Mouse (Mus musculus) CH12.LX (cell line): ENCODE data around the gene Lmo7. TPM values are rescaled to one million over a fixed set of nuclear protein-coding genes. Genes with fewer than 3 reads are reported as not detected.

Experiments
- DNase-seq: peaks from one replicate; pipeline ENCODE4 v3.0.0-alpha.2; 2013; ENCODE audit errors: extremely low read depth
- H3K27ac ChIP-seq: 2 replicates; pipeline ENCODE4 v1.5.1; 2012; ENCODE audit warnings: low read depth, mild to moderate bottlenecking, control low read depth, moderate library complexity; ENCODE audit not compliant: insufficient read depth
- H3K27me3 ChIP-seq: replicated peaks from 2 replicates; pipeline ENCODE3; 2012; ENCODE audit warnings: inconsistent platforms
- H3K36me3 ChIP-seq, 2 experiments: replicated peaks in 1 of 2; 2 replicates each; pipeline versions ENCODE3 to v1.6.1; 2012; ENCODE audit warnings: inconsistent platforms in 1 of 2, low read length in 1 of 2, mild to moderate bottlenecking in 1 of 2, mixed read lengths in 1 of 2, moderate library complexity in 1 of 2; ENCODE audit not compliant: control insufficient read depth in 1 of 2, insufficient read depth in 1 of 2
- H3K4me1 ChIP-seq, 2 experiments: 2 replicates each; pipeline ENCODE4 v1.6.1; 2012; ENCODE audit warnings: inconsistent platforms in 1 of 2, moderate library complexity in 1 of 2; ENCODE audit not compliant: insufficient read depth in 2 of 2, control insufficient read depth in 1 of 2
- H3K4me2 ChIP-seq: 2 replicates; pipeline ENCODE4 v1.6.1; 2012; ENCODE audit warnings: low read depth, mild to moderate bottlenecking, control low read depth; ENCODE audit not compliant: poor library complexity, insufficient read depth, severe bottlenecking
- H3K4me3 ChIP-seq, 3 experiments: fragments of 150-350 bp in 1 of 3; sonication (generic) in 1 of 3; replicated peaks in 1 of 3; 2 replicates each; pipeline versions ENCODE3 to v1.5.1; 2011 to 2012; ENCODE audit warnings: low read depth in 2 of 3, low read length in 2 of 3, mild to moderate bottlenecking in 2 of 3, moderate library complexity in 2 of 3, control low read depth in 1 of 3, improper control_type of control experiment in 1 of 3, inconsistent platforms in 1 of 3, mixed read lengths in 1 of 3; ENCODE audit not compliant: poor library complexity in 1 of 3
- H3K79me2 ChIP-seq: replicated peaks from 2 replicates; pipeline ENCODE4 v1.6.1; 2012; ENCODE audit warnings: mild to moderate bottlenecking, moderate library complexity; ENCODE audit not compliant: control insufficient read depth, poor library complexity, insufficient read depth, severe bottlenecking; ENCODE audit errors: extremely low read depth
- H3K9ac ChIP-seq: 2 replicates; pipeline ENCODE4 v1.6.1; 2012; ENCODE audit warnings: low read depth, mild to moderate bottlenecking, control low read depth, moderate library complexity; ENCODE audit not compliant: insufficient read depth
- H3K9me3 ChIP-seq: replicated peaks from 2 replicates; pipeline ENCODE3; 2012; ENCODE audit warnings: low read length, inconsistent platforms, mixed read lengths
- BHLHE40 ChIP-seq: IDR thresholded peaks from 2 replicates; pipeline ENCODE4 v1.6.1; 2011; ENCODE audit warnings: mild to moderate bottlenecking, low read depth, low read length, improper control_type of control experiment
- CHD2 ChIP-seq: IDR thresholded peaks from 2 replicates; pipeline ENCODE4 v1.6.1; 2011; ENCODE audit warnings: low read length, improper control_type of control experiment
- CTCF ChIP-seq, 2 experiments: IDR thresholded peaks in 1 of 2; conservative IDR thresholded peaks in 1 of 2; 2 replicates each; pipeline ENCODE4 v1.5.1; 2011 to 2012; ENCODE audit warnings: low read depth in 2 of 2, low read length in 2 of 2, improper control_type of control experiment in 1 of 2, inconsistent platforms in 1 of 2, mild to moderate bottlenecking in 1 of 2, moderate library complexity in 1 of 2
- E2F4 ChIP-seq: IDR thresholded peaks from 2 replicates; pipeline ENCODE4 v1.6.1; 2011; ENCODE audit warnings: low read depth, low read length, improper control_type of control experiment; ENCODE audit not compliant: insufficient replicate concordance
- ELF1 ChIP-seq: IDR thresholded peaks from 2 replicates; pipeline ENCODE4 v1.6.1; 2014; ENCODE audit warnings: low read depth, mild to moderate bottlenecking, inconsistent platforms, low read length, improper control_type of control experiment
- EP300 ChIP-seq: IDR thresholded peaks from 2 replicates; pipeline ENCODE4 v1.6.1; 2011; ENCODE audit warnings: low read length, improper control_type of control experiment
- ETS1 ChIP-seq: conservative IDR thresholded peaks from 2 replicates; pipeline ENCODE4 v1.6.1; 2012; ENCODE audit warnings: low read depth, mild to moderate bottlenecking, inconsistent platforms, low read length, improper control_type of control experiment, moderate library complexity
- GABPA ChIP-seq: IDR thresholded peaks from 2 replicates; pipeline ENCODE4 v1.6.1; 2012; ENCODE audit warnings: low read depth, low read length, improper control_type of control experiment, inconsistent platforms; ENCODE audit not compliant: insufficient replicate concordance
- HCFC1 ChIP-seq: IDR thresholded peaks from 2 replicates; pipeline ENCODE4 v1.6.1; 2012; ENCODE audit warnings: low read depth, mild to moderate bottlenecking, inconsistent platforms, low read length, improper control_type of control experiment
- IRF4 ChIP-seq: IDR thresholded peaks from 2 replicates; pipeline ENCODE4 v1.6.1; 2014; ENCODE audit warnings: low read depth, mild to moderate bottlenecking, inconsistent platforms, low read length, improper control_type of control experiment
- JUN ChIP-seq: IDR thresholded peaks from 2 replicates; pipeline ENCODE4 v1.6.1; 2011; ENCODE audit warnings: low read depth, mild to moderate bottlenecking, low read length, improper control_type of control experiment, moderate library complexity; ENCODE audit not compliant: insufficient read depth
- JUND ChIP-seq: conservative IDR thresholded peaks from 2 replicates; pipeline ENCODE4 v1.6.1; 2011; ENCODE audit warnings: low read depth, low read length, improper control_type of control experiment
- KAT2A ChIP-seq: IDR thresholded peaks from 2 replicates; pipeline ENCODE4 v1.6.1; 2012; ENCODE audit warnings: low read length, improper control_type of control experiment, inconsistent platforms; ENCODE audit not compliant: insufficient replicate concordance
- MAFK ChIP-seq: IDR thresholded peaks from 2 replicates; pipeline ENCODE4 v1.6.1; 2011; ENCODE audit warnings: low read length, improper control_type of control experiment; ENCODE audit not compliant: insufficient replicate concordance
- MAX ChIP-seq: IDR thresholded peaks from 2 replicates; pipeline ENCODE4 v1.6.1; 2011; ENCODE audit warnings: low read length, improper control_type of control experiment
- MAZ ChIP-seq: IDR thresholded peaks from 2 replicates; pipeline ENCODE4 v1.6.1; 2012; ENCODE audit warnings: low read depth, mild to moderate bottlenecking, inconsistent platforms, low read length, improper control_type of control experiment, moderate library complexity
- MEF2A ChIP-seq: IDR thresholded peaks from 2 replicates; pipeline ENCODE4 v1.6.1; 2014; ENCODE audit warnings: low read depth, mild to moderate bottlenecking, inconsistent platforms, low read length, improper control_type of control experiment, borderline replicate concordance
- MXI1 ChIP-seq: IDR thresholded peaks from 2 replicates; pipeline ENCODE4 v1.6.1; 2011; ENCODE audit warnings: mild to moderate bottlenecking, low read depth, low read length, improper control_type of control experiment
- NELFE ChIP-seq: IDR thresholded peaks from 2 replicates; pipeline ENCODE4 v1.6.1; 2011; ENCODE audit warnings: low read depth, low read length, improper control_type of control experiment
- PAX5 ChIP-seq: IDR thresholded peaks from 2 replicates; pipeline ENCODE4 v1.6.1; 2012; ENCODE audit warnings: low read length, inconsistent platforms, mixed read lengths
- TCF12 ChIP-seq: IDR thresholded peaks from 2 replicates; pipeline ENCODE4 v1.6.1; 2014; ENCODE audit warnings: low read depth, mild to moderate bottlenecking, inconsistent platforms, low read length, improper control_type of control experiment
- ZC3H11A ChIP-seq: IDR thresholded peaks from 2 replicates; pipeline ENCODE4 v1.6.1; 2012; ENCODE audit warnings: low read depth, mild to moderate bottlenecking, inconsistent platforms, low read length, improper control_type of control experiment
- ZNF384 ChIP-seq: IDR thresholded peaks from 2 replicates; pipeline ENCODE4 v1.6.1; 2012; ENCODE audit warnings: low read depth, low read length, improper control_type of control experiment, inconsistent platforms
- dilution Hi-C: fragments of 300-500 bp; cut with MboI; formaldehyde crosslinking; loops from 2 replicates; pipeline ENCODE4 v1.14.3; 2020; ENCODE audit warnings: low sequenced_read_pairs; ENCODE audit not compliant: extremely low pct_unique_long_range_greater_than_20kb, extremely low pct_ligation_motif_present
- in situ Hi-C: fragments of 300-500 bp; cut with MboI; formaldehyde crosslinking; loops from 3 replicates; pipeline ENCODE4 v1.14.3; 2019; ENCODE audit warnings: low sequenced_read_pairs, low pct_ligation_motif_present, low pct_unique_long_range_greater_than_20kb, mixed read lengths
- polyA plus RNA-seq: library from polyadenylated mRNA; unstranded; fragments of >175 nt; gene quantifications from 2 replicates; pipeline ENCODE4 v1.2.1, GENCODE M21; 2012; ENCODE audit warnings: low read depth; ENCODE audit not compliant: insufficient read length
- total RNA-seq, 2 experiments: library from RNA; depleted of rRNA; stranded (reverse); fragments of 300-350 nt in 1 of 2; fragments of >200 nt in 1 of 2; gene quantifications; 2 replicates each; pipeline ENCODE4 v1.2.3; 2012 to 2014

Gene Lmo7
- total and polyA plus RNA-seq, 3 experiments: 5.0 to 11.9 (median 8.3) TPM

- Histone ChIP-seq H3K27ac (no peak overlapping the region), H3K4me1 (peaks cover 0 to 35% of the 10 kb centered on the region in 2 experiments; a peak in 2 of 4 replicates), H3K36me3 (peaks cover 16 to 65% of the 10 kb centered on the region in 2 experiments), H3K9ac (no peak overlapping the region), H3K4me2 (no peak overlapping the region), H3K27me3 (no peaks in the 10 kb centered on the region), H3K79me2 (no peaks in the 10 kb centered on the region), H3K4me3 (no peak overlapping the region), H3K9me3 (no peaks in the 10 kb centered on the region)
- dilution Hi-C loops (no loop called here), in situ Hi-C loops (no loop called here)
- no peak for TF ChIP-seq GABPA
- TF ChIP-seq ZC3H11A: no peak
- TF ChIP-seq MXI1: no peak
- TF ChIP-seq PAX5: no peak
- no peak for TF ChIP-seq CHD2
- TF ChIP-seq HCFC1: no peak
- no peak for TF ChIP-seq EP300
- no peak for TF ChIP-seq MAX
- no peak for DNase-seq
Observed at GRCm38 (mm10) chr14:101688406-101688805, 41.4 kb upstream of the Lmo7 start.

GRCm38 (mm10) chr14:101704479-101704878, 25.3 kb upstream of the Lmo7 start:
- in situ Hi-C loops (no loop called here), dilution Hi-C loops (no loop called here)
- H3K36me3 ChIP-seq: no peaks in the 10 kb centered on the region
- no peak overlapping the region for H3K9ac ChIP-seq
- no peak overlapping the region for H3K4me3 ChIP-seq
- 0 out of 2 replicates have a peak, but pooled peaks have one; percentile 54 for TF ChIP-seq MEF2A
- TF ChIP-seq ZNF384: no peak
- peak; percentile 68 for TF ChIP-seq TCF12
- TF ChIP-seq NELFE: no peak
- TF ChIP-seq ELF1: peak; percentile 25; the same call in 1 of the 2 replicates
- TF ChIP-seq ETS1: peak; percentile 51; the same call in 1 of the 2 replicates
- TF ChIP-seq HCFC1: no peak
- TF ChIP-seq EP300: peak; percentile 80
- H3K27me3 ChIP-seq: no peaks in the 10 kb centered on the region
- H3K4me2 ChIP-seq: no peak overlapping the region
- H3K27ac ChIP-seq: no peak overlapping the region
- H3K4me1 ChIP-seq: peaks cover 4 to 36% of the 10 kb centered on the region in 2 experiments
- no peaks in the 10 kb centered on the region for H3K79me2 ChIP-seq
- no peaks in the 10 kb centered on the region for H3K9me3 ChIP-seq
- peak; percentile 78 for DNase-seq

GRCm38 (mm10) chr14:101707088-101707487, 22.7 kb upstream of the Lmo7 start:
- no peak overlapping the region for H3K4me3 ChIP-seq
- in situ Hi-C loops: no loop called here
- no peak overlapping the region for H3K27ac ChIP-seq
- no peaks in the 10 kb centered on the region for H3K27me3 ChIP-seq
- no peak for TF ChIP-seq ZNF384
- peak; percentile 71 for TF ChIP-seq IRF4
- TF ChIP-seq JUND: no peak
- TF ChIP-seq CHD2: no peak
- TF ChIP-seq MAZ: no peak
- TF ChIP-seq JUN: no peak
- no peak for TF ChIP-seq MAFK
- TF ChIP-seq BHLHE40: no peak
- TF ChIP-seq KAT2A: no peak
- TF ChIP-seq E2F4: no peak
- peak in 1 of 2 experiments; percentile 10; a peak in 1 of 4 replicates for TF ChIP-seq CTCF (conservative IDR thresholded peaks at IDR 0.05 in 1 of 2, IDR thresholded peaks at IDR 0.05 in 1 of 2; ENCODE audit: low read depth in 2 of 2, low read length in 2 of 2)
- TF ChIP-seq EP300: peak; percentile 54
- no peak for TF ChIP-seq ZC3H11A
- H3K4me1 ChIP-seq: peaks cover 9 to 47% of the 10 kb centered on the region in 2 experiments
- H3K79me2 ChIP-seq: no peaks in the 10 kb centered on the region
- DNase-seq: peak; percentile 64
- no peaks in the 10 kb centered on the region for H3K9me3 ChIP-seq
- H3K4me2 ChIP-seq: no peak overlapping the region
- no peak overlapping the region for H3K9ac ChIP-seq
- H3K36me3 ChIP-seq: no peaks in the 10 kb centered on the region
- dilution Hi-C loops: no loop called here
